In the genomic region with DNA sequence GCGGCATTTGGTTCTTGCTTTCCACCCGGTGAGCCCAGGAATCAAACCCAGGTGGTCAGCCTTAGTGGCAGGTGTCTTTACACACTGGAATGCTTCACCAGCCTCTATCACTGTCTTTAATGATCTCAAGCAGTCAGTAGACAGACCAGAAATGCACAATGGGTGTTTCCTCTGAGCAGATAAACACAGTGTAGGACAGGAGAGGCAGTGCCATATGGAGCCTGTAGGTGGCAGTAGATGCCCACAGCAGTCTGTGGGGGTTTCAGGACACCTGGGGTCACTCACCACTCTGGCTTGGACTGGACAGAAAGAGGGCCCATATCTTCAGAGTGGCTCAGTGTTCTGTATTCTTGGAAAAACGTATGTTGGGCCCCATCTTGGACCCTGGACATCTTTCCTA, we compare ENCODE assay signal across 9 mouse cellular contexts.
DNase-seq lines count a peak whose midpoint lies in the region; ATAC-seq and TF ChIP-seq lines count a peak whose summit lies in the region.
"Had no signal": no experiment of that assay in that cellular context is flagged by ENCODE, and none has a peak within 500 bp of the region (broad histone marks: within the 10 kb centered on the region; RNA-seq: fewer than 3 reads in every experiment).

No protein-coding gene starts in this region.

- peak; percentile 83 for TF ChIP-seq CTCF in lung, embryonic 14.5 days (IDR thresholded peaks at IDR 0.05; ENCODE audit: low read depth)

- H3K9ac ChIP-seq in embryonic facial prominence, embryonic 14.5 days (ENCODE audit: low read depth, low read length), result no peak overlapping the region
- no peak overlapping the region for H3K9ac ChIP-seq in lung, embryonic 14.5 days

- no peak for ATAC-seq in cerebellum, adult (ENCODE audit: insufficient number of reproducible peaks, low FRiP score, low TSS enrichment)
- 0 out of 2 replicates have a peak, but pooled peaks have one; percentile 47 for ATAC-seq in embryonic facial prominence, embryonic 14.5 days (ENCODE audit: low read depth)
- ATAC-seq in lung, embryonic 14.5 days (ENCODE audit: insufficient read depth), result 0 out of 2 replicates have a peak, but pooled peaks have one; percentile 62

- H3K27ac ChIP-seq in embryonic facial prominence, embryonic 14.5 days (replicated peaks; ENCODE audit: low read depth, low read length), result no peak overlapping the region
- H3K27ac ChIP-seq in lung, embryonic 14.5 days (ENCODE audit: low read depth), result no peak overlapping the region

- no peak overlapping the region for H3K4me2 ChIP-seq in embryonic facial prominence, embryonic 14.5 days (ENCODE audit: low read depth, low read length)
- no peak overlapping the region for H3K4me2 ChIP-seq in lung, embryonic 14.5 days

- peaks cover 4% of the 10 kb centered on the region; the same call in 1 of the 2 replicates for H3K9me3 ChIP-seq in embryonic facial prominence, embryonic 14.5 days (ENCODE audit: control insufficient read depth, low read length)
- H3K9me3 ChIP-seq in lung, embryonic 14.5 days (ENCODE audit: low read depth, low read length), result no peaks in the 10 kb centered on the region

- DNase-seq in cerebellum, adult 11 months, result peak; percentile 5
- peak; percentile 26 for DNase-seq in right cerebral cortex, adult 18-20 months
- no peak for DNase-seq in right cerebral cortex, postnatal 25 days
- no peak for DNase-seq in embryonic facial prominence, embryonic 14.5 days (ENCODE audit: low spot score)
- peak; percentile 59 for DNase-seq in kidney, adult 18-20 months
- DNase-seq in lung, embryonic 14.5 days, result peak; percentile 69
- DNase-seq in yolk sac, embryonic 10.5 days (ENCODE audit: low spot score), result no peak

- no peaks in the 10 kb centered on the region for H3K36me3 ChIP-seq in embryonic facial prominence, embryonic 14.5 days (ENCODE audit: control insufficient read depth, insufficient read depth, low read length)
- H3K36me3 ChIP-seq in lung, embryonic 14.5 days (ENCODE audit: insufficient read depth), result no peaks in the 10 kb centered on the region

- no peak overlapping the region for H3K4me3 ChIP-seq in embryonic facial prominence, embryonic 14.5 days (ENCODE audit: low read depth, low read length)
- no peak overlapping the region for H3K4me3 ChIP-seq in lung, embryonic 14.5 days (ENCODE audit: low read depth, low read length)
- H3K4me3 ChIP-seq: myocyte had no signal

- H3K27me3 ChIP-seq in embryonic facial prominence, embryonic 14.5 days (replicated peaks; ENCODE audit: control insufficient read depth, insufficient read depth, low read length), result no peaks in the 10 kb centered on the region
- no peaks in the 10 kb centered on the region for H3K27me3 ChIP-seq in lung, embryonic 14.5 days (ENCODE audit: insufficient read depth, low read length)

- H3K4me1 ChIP-seq in embryonic facial prominence, embryonic 14.5 days (ENCODE audit: control insufficient read depth, insufficient read depth, low read length), result no peaks in the 10 kb centered on the region
- no peaks in the 10 kb centered on the region for H3K4me1 ChIP-seq in lung, embryonic 14.5 days (ENCODE audit: insufficient read depth)

- WGBS in embryonic facial prominence, embryonic 14.5 days, result 68% methylated on average over 3 of the region's 3 CpGs
- WGBS in lung, embryonic 14.5 days, result 77% methylated on average over 3 of the region's 3 CpGs

Comparison
In these comparisons a context has a peak if more than half of its experiments do, and no peak if none do; other contexts are left out.
1. DNase-seq: peak in cerebellum, adult 11 months (single experiment), right cerebral cortex, adult 18-20 months (single experiment), kidney, adult 18-20 months (single experiment) and lung, embryonic 14.5 days (single experiment); none in right cerebral cortex, postnatal 25 days (single experiment), embryonic facial prominence, embryonic 14.5 days (single experiment) and yolk sac, embryonic 10.5 days (single experiment).